Mouse (Mus musculus) kidney, adult 11 months (tissue): ENCODE measurements around the gene Gm11939.
A peak's percentile ranks its signal among the peaks of the same experiment; 100 is the strongest.
"Not testable (repeated sequence)": the region's sequence is repeated elsewhere in the genome, so short reads cannot be mapped to it uniquely, and the experiment has no call there.

Experiments
- DNase-seq: peaks from one replicate; pipeline ENCODE4 v3.0.0; 2022

Gm11939 gene

GRCm38 (mm10) chr11:99559366-99559765 lies at the start of gene Gm11939:
TSS of gene Gm11939 (minus strand) at chr11:99559466.
- no peak for DNase-seq

GRCm38 (mm10) chr11:99603208-99603607 lies 43.9 kb upstream of the Gm11939 start, which contains the start of gene Gm11938:
TSS of gene Gm11938 (minus strand) at chr11:99603308.
- DNase-seq = not testable (repeated sequence)

- DNase-seq = not testable (repeated sequence)
Observed at GRCm38 (mm10) chr11:99597742-99598141, 38.5 kb upstream of the Gm11939 start, which contains the start of gene Krtap9-3. TSS of gene Krtap9-3 (minus strand) at chr11:99598105.

DNA sequence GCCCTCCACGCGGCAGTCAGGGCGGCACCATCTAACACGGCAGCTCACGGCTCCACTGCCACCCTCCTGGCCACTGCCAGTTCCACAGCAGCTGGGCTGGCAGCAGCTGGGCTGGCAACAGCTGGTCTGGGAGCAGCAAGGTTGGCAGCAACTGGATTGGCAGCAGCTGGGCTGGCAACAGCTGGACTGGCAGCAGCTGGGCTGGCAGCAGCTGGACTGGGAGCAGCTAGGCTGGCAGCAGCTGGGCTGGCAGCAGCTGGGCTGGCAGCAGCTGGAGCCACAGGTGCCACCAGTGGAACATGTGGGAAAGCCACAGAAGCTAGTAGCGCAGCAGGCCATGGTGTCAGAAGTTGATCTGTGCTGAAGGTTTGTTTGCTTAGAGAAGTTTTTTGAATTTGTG lies 31.7 kb upstream of the Gm11939 start, which contains the start of gene Krtap1-3:
Gene Krtap1-3, minus strand, starts transcription at position 359 of the 400 bp plus-strand sequence.
- no peak for DNase-seq

DNA sequence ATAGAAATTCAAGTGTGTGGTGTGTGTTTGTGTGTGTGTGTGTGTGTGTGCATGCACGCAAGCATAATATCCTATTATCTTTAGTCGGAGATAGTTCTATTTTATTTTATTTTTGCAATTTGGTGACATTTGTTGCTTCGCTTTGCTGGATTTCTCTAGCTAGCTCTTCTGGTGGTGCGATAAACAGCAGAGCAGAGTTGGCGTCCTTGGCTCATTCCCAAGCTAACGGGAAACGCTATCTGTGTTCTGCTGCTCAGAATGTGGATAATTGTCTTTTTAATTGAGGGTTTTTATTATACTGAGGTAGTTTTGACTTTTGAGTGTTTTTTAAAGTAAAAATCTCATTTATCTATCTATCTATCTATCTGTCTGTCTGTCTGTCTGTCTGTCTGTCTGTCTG lies 25.8 kb upstream of the Gm11939 start:
- DNase-seq = no peak

DNA sequence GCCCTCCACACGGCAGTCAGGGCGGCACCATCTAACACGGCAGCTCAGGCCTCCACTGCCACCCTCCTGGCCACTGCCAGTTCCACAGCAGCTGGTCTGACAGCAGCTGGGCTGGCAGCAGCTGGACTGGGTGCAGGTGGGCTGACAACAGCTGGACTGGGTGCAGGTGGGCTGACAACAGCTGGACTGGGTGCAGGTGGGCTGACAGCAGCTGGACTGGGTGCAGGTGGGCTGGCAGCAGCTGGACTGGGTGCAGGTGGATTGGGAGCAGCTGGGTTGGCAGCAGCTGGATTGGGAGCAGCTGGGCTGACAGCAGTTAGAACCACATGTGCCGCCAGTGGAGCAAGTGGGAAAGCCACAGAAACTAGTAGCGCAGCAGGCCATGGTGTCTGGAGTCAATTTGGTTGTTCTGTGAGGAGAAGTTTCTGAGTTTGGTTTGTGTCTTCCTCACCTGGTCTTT lies 24.0 kb upstream of the Gm11939 start, which contains the start of gene Krtap1-4:
Gene Krtap1-4, minus strand, starts transcription at position 410 of the 460 bp plus-strand sequence.
- no peak for DNase-seq

GRCm38 (mm10) chr11:99581564-99581963 lies 22.3 kb upstream of the Gm11939 start:
- no peak for DNase-seq

DNA sequence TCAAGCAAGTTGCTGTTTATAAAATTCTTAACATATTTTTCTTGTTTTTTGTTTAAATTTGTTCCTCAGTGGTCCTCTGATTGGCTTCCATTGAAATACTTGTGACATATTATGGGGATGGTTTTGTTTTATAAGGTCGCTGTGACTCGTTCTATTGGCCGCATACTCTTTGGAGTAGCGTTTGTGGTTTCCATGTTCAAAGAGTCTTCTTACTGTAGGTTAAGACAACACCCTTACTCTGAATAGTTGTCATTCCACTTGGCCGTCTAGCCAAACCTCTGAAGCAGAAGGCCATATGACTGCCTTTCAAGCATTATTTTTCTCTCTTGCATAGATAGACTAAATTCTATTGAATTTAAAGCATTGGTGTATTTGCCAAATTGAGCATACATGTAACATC lies 21.8 kb upstream of the Gm11939 start:
- DNase-seq = no peak

DNA sequence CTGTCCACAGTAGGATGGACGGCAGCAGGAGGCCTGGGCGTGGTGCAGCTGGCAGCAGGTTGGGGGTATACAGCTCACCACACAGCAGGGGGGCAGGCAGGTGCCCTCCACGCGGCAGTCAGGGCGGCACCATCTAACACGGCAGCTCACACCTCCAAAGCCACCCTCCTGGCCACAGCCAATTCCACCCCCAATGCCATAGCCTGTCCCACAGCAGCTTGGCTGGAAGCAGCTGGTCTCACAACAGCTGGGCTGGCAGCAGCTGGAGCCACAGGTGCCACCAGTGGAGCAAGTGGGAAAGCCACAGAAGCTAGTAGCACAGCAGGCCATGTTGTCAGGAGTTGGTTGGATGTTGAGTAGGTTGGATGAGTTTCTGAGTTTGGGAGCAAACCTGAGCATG lies 21.4 kb upstream of the Gm11939 start, which contains the start of gene Krtap1-5:
Gene Krtap1-5, minus strand, starts transcription at position 381 of the 400 bp plus-strand sequence.
- no peak for DNase-seq

GRCm38 (mm10) chr11:99574106-99574505 lies 14.8 kb upstream of the Gm11939 start:
- peak; percentile 22 for DNase-seq

DNA sequence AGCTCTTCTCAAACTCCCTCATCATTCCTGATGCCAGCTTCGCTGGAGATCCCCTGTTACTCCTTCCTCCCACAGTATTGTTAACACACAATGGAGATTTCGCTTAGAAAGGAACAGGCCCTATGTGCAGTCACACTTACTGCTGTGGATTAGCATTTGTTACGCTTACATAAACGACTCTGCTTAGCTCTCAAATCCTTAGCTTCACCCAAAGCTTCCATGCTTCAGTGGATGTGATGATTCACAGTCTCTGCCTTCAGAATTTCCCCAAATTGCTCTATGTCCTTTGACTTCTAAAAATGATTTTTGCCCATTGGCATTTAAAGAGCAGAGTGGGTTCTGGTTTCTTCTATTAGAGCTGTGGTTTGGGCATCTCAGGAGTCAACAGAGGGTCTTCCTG lies 13.9 kb upstream of the Gm11939 start:
- DNase-seq = no peak

DNA sequence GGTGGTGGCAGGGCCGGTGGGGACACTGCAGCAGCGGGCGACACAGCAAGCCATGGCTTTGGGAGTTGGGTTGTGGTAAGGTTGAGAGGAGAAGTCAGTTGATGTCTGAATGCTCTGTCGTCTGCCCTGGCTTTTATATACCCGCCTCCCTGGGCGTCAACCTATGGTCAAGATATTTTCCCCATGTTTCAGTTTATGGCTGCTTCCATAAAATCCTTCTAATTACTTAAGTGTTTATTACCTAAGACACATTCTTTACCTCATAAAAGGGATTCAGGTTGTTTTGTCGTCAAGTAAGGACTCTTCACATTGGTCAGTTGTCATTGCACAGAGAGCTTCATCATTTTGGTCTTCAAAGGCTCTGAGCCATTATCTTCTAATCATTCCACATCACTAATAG lies 7.3 kb upstream of the Gm11939 start, which contains the start of gene Krtap3-1:
Gene Krtap3-1, minus strand, starts transcription at position 101 of the 400 bp plus-strand sequence.
- no peak for DNase-seq

DNA sequence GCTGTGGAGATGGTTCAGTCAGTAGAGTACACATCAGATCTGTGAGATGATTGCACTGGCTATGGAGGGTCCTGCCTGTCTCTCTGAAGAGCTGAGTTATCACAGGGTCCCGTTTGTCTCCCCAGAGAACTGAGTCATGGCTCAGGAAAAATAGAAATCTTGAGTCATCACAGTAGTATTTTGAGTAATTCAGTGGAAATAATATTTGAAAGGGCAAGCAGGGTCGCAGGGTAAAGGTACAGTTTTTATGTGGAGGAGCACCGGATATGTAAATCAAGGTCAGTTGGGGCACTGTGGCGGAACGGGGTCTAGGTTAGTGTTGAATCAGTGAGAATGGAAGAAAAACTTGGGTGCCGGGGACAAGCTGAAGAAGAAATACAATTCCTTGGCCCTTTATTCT lies 3.3 kb upstream of the Gm11939 start:
- DNase-seq = no peak

DNA sequence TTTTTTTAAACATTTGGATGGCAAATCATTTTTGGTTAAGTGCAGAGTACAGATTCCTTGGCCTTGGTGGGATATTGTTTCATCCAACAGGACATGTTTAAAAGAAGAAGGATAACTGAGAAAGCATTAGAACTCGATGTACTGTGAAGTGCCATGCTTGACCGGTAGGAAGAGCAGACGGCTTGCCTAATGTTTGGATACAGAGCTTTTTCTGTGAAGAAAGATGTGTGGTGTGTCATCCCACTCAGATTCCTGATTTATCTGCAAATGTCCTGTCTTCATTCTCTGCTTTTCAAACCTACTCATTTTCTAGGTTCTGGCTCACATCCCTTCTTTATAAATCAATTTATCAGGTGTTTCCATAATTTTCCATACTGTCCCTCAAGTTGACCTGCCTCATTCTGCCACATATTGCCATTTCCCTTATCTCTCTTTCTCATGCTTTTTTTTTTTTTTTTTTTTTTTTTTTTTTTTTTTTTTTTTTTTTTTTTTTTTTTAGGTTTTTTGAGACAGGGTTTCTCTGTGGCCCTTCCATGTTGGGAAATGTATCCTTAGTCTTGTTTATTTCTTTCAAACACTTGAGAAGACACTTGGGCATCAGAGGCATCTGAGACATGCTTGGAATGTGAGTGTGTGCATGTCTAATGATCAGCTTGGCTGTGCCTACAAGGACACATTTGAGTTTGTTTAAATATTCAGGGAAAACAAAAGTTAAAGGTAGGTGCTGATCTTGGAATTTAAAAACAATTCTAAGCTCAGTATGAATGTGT lies 1.1 kb downstream of the Gm11939 start:
- DNase-seq = no peak

DNA sequence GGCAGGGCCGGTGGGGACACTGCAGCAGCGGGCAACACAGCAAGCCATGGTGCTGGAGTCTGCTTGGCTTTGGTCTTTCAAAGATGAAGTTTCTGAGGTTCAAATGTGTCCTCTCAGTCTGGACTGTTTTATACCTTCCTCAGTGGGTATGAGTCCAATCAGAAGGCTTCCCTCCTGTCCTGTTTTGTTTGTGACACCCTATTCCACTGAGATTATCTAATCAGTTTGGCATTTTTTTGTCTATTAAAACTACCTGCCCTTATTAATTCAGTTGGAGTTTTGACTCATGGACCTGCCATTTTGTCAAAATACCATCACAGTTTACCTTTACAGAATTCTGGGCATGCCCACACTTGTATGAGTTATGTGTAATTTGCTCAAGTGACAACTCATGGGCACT lies 2.5 kb downstream of the Gm11939 start, which contains the start of gene Krtap3-2:
Gene Krtap3-2, minus strand, starts transcription at position 101 of the 400 bp plus-strand sequence.
- no peak for DNase-seq

DNA sequence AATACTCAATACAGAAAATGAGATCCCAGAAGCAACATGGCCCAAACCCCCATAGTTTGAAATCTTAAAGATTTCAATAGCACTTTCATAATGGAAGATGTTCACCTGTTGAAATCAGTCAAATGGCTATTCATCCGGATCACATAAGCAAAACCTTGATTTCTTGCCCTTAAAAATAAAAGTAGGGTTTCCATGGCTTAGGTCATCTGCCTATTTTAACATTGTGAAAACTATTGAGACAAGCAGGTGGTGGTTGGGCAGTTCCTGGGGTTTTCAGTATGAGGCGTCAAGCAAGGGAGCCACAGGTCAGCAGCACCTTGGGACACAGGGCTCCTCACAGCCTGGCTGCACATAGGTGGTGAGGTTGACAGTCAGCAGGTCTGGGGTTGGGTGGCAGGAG lies 3.1 kb downstream of the Gm11939 start:
- DNase-seq = no peak

DNA sequence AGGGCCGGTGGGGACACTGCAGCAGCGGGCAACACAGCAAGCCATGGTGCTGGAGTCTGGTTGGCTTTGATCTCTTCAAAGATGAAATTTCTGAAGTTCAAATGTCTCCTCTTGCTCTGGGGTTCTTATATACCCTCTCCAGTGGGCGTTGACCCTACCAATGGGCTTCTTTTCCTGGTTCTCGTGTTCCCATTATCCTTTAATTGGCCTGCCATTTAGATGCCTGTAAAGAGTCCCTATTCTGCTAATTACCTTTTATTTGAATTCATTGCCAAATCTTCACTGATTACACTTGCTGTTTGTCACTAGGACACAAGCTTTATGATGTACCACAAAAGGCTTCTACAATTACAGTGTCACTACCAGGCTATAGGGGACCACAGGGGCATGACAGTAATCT lies 8.5 kb downstream of the Gm11939 start, which contains the start of gene Krtap3-3:
Gene Krtap3-3, minus strand, starts transcription at position 101 of the 400 bp plus-strand sequence.
- DNase-seq = no peak

GRCm38 (mm10) chr11:99547892-99548291 lies 11.4 kb downstream of the Gm11939 start:
- DNase-seq = no peak

DNA sequence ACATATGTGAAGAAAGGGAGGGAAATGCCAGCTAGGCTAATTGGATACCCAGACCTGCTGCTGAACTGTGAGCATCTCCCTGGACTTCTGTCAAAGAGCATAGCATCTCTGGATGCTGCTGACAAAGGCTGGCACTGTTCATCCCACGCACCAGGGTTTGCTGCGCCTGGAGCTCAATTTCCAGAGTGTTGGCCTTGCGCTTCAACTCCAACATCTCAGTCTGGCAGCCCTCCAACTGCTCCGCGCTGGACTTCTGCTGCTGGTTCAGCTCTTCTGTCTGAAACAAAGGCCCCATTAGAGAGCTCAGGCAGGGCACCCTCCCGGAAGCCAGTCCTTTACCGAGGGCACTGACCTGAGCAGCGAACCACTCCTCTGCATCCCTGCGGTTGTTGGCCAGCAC lies 19.5 kb downstream of the Gm11939 start:
- no peak for DNase-seq

- DNase-seq = peak; percentile 8
Observed at GRCm38 (mm10) chr11:99521288-99521860, 37.9 kb downstream of the Gm11939 start, which contains the start of gene Krt39. TSS of gene Krt39 (minus strand) at chr11:99521338.

DNA sequence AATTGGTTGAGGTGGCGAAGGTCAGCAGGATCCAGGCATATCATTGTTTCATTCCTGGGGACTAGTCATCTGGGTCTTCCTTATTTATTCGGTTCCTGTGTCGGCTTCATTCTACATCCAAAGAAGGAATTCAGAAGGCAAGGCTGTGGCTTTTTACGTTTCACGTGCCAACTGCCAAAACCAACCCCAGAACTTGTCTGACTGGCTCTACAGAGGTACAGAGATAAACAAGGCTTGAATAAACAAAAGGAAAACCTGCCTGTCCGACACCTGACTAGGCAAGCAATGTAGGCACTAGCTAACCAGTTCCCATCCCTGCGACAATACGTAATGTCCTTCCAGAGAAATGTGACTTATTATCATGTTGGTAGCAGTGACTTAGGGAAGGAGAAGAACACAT lies 45.2 kb downstream of the Gm11939 start:
- DNase-seq = peak; percentile 7
